Mouse (Mus musculus): Measurements from ENCODE around the gene Gga2. TPM values are rescaled to one million over a fixed set of nuclear protein-coding genes. Genes with fewer than 3 reads are reported as not detected.

Gene Gga2
- polyA plus RNA-seq (2014; fragmentation: Nextera tagmentation; extraction: Ambion mirVana), result 33.2 and 44.3 TPM in 2 replicates

- WGBS, result 0% methylated on average over 49 of the region's 50 CpGs
- Histone ChIP-seq H3K9me3 (ENCODE audit: control insufficient read depth, low read length) (no peaks in the 10 kb centered on the region), H3K4me2 (replicated peaks) (peak within 1 kb of the TSS; percentile 69), H3K27me3 (ENCODE audit: control insufficient read depth, insufficient read depth, low read length) (no peaks in the 10 kb centered on the region), H3K9ac (peak within 1 kb of the TSS; percentile 79), H3K36me3 (replicated peaks; ENCODE audit: control insufficient read depth, insufficient read depth) (peaks cover 4% of the 10 kb centered on the region; the same call in 1 of the 2 replicates), H3K27ac (peak within 1 kb of the TSS; percentile 90), H3K4me1 (replicated peaks; ENCODE audit: control insufficient read depth, insufficient read depth, low read length) (peaks cover 23% of the 10 kb centered on the region), H3K4me3 (replicated peaks; ENCODE audit: low read length) (peak within 1 kb of the TSS; percentile 71)
- peak; percentile 90 for DNase-seq (ENCODE audit: low spot score)
- peak; percentile 87 for ATAC-seq (ENCODE audit: low FRiP score)
Measured at GRCm38 (mm10) chr7:122020667-122021354, at the start of gene Gga2. Gene Gga2, minus strand, starts transcription at chr7:122021222.

GRCm38 (mm10) chr7:122067517-122068381 lies 46.7 kb upstream of the Gga2 start:
- DNase-seq (ENCODE audit: low spot score) (no peak), ATAC-seq (ENCODE audit: low FRiP score) (peak; percentile 18)
- Histone ChIP-seq H3K27ac (peak overlapping the region; percentile 91), H3K4me1 (replicated peaks; ENCODE audit: control insufficient read depth, insufficient read depth, low read length) (peaks cover 25% of the 10 kb centered on the region), H3K27me3 (ENCODE audit: control insufficient read depth, insufficient read depth, low read length) (no peaks in the 10 kb centered on the region), H3K36me3 (replicated peaks; ENCODE audit: control insufficient read depth, insufficient read depth) (peaks cover 41% of the 10 kb centered on the region), H3K4me2 (replicated peaks) (peak overlapping the region; percentile 88), H3K9ac (peak overlapping the region; percentile 96), H3K4me3 (replicated peaks; ENCODE audit: low read length) (peak overlapping the region; percentile 94), H3K9me3 (ENCODE audit: control insufficient read depth, low read length) (no peaks in the 10 kb centered on the region)
- 1% methylated on average over 54 of the region's 58 CpGs for WGBS

GRCm38 (mm10) chr7:122066945-122067516 lies 46.0 kb upstream of the Gga2 start, which contains the start of the genes Ubfd1 and Ears2:
Gene Ubfd1, plus strand, starts transcription at chr7:122067175.
Gene Ears2, minus strand, starts transcription at chr7:122067263.
- peaks cover 39% of the 10 kb centered on the region for H3K36me3 ChIP-seq (replicated peaks; ENCODE audit: control insufficient read depth, insufficient read depth)
- no peaks in the 10 kb centered on the region for H3K27me3 ChIP-seq (ENCODE audit: control insufficient read depth, insufficient read depth, low read length)

GRCm38 (mm10) chr7:122066102-122066944 lies 45.3 kb upstream of the Gga2 start:
- DNase-seq (ENCODE audit: low spot score) (no peak), ATAC-seq (ENCODE audit: low FRiP score) (no peak)
- Histone ChIP-seq H3K27ac (peak overlapping the region; percentile 91), H3K4me1 (replicated peaks; ENCODE audit: control insufficient read depth, insufficient read depth, low read length) (peaks cover 25% of the 10 kb centered on the region), H3K4me2 (replicated peaks) (peak overlapping the region; percentile 68), H3K4me3 (replicated peaks; ENCODE audit: low read length) (peak overlapping the region; percentile 94), H3K9ac (peak overlapping the region; percentile 96), H3K36me3 (replicated peaks; ENCODE audit: control insufficient read depth, insufficient read depth) (peaks cover 39% of the 10 kb centered on the region), H3K9me3 (ENCODE audit: control insufficient read depth, low read length) (no peaks in the 10 kb centered on the region), H3K27me3 (ENCODE audit: control insufficient read depth, insufficient read depth, low read length) (no peaks in the 10 kb centered on the region)
- 22% methylated on average over 31 of the region's 31 CpGs for WGBS

More at GRCm38 (mm10) chr7:122066945-122067516, 46.0 kb upstream of the Gga2 start, which contains the start of the genes Ubfd1 and Ears2:
- Histone ChIP-seq H3K4me2 (replicated peaks) (peak within 1 kb of the TSS; percentile 88), H3K27ac (peak within 1 kb of the TSS; percentile 91), H3K9me3 (ENCODE audit: control insufficient read depth, low read length) (no peaks in the 10 kb centered on the region), H3K4me1 (replicated peaks; ENCODE audit: control insufficient read depth, insufficient read depth, low read length) (peaks cover 25% of the 10 kb centered on the region), H3K9ac (peak within 1 kb of the TSS; percentile 96), H3K4me3 (replicated peaks; ENCODE audit: low read length) (peak within 1 kb of the TSS; percentile 94)
- under 1% methylated on average over 60 of the region's 60 CpGs for WGBS
- ATAC-seq (ENCODE audit: low FRiP score), result peak; percentile 98
- peak; percentile 99 for DNase-seq (ENCODE audit: low spot score)

GRCm38 (mm10) chr7:122065656-122066055 lies 44.6 kb upstream of the Gga2 start:
- 85% methylated on average over 1 of the region's 1 CpGs for WGBS

GRCm38 (mm10) chr7:122056633-122057032 lies 35.6 kb upstream of the Gga2 start:
- DNase-seq (ENCODE audit: low spot score) (no peak), ATAC-seq (ENCODE audit: low FRiP score) (no peak)
- Histone ChIP-seq H3K36me3 (replicated peaks; ENCODE audit: control insufficient read depth, insufficient read depth) (peaks cover 42% of the 10 kb centered on the region), H3K9ac (no peak overlapping the region), H3K4me1 (replicated peaks; ENCODE audit: control insufficient read depth, insufficient read depth, low read length) (no peaks in the 10 kb centered on the region), H3K9me3 (ENCODE audit: control insufficient read depth, low read length) (no peaks in the 10 kb centered on the region), H3K4me2 (replicated peaks) (no peak overlapping the region), H3K27ac (no peak overlapping the region), H3K4me3 (replicated peaks; ENCODE audit: low read length) (no peak overlapping the region), H3K27me3 (ENCODE audit: control insufficient read depth, insufficient read depth, low read length) (no peaks in the 10 kb centered on the region)
- 94% methylated on average over 5 of the region's 5 CpGs for WGBS

More at GRCm38 (mm10) chr7:122065656-122066055, 44.6 kb upstream of the Gga2 start:
- DNase-seq (ENCODE audit: low spot score), result no peak
- Histone ChIP-seq H3K27me3 (ENCODE audit: control insufficient read depth, insufficient read depth, low read length) (no peaks in the 10 kb centered on the region), H3K36me3 (replicated peaks; ENCODE audit: control insufficient read depth, insufficient read depth) (peaks cover 38% of the 10 kb centered on the region), H3K27ac (no peak overlapping the region), H3K4me2 (replicated peaks) (peak overlapping the region; percentile 68), H3K4me1 (replicated peaks; ENCODE audit: control insufficient read depth, insufficient read depth, low read length) (peaks cover 25% of the 10 kb centered on the region), H3K9me3 (ENCODE audit: control insufficient read depth, low read length) (no peaks in the 10 kb centered on the region), H3K9ac (no peak overlapping the region), H3K4me3 (replicated peaks; ENCODE audit: low read length) (no peak overlapping the region)
- no peak for ATAC-seq (ENCODE audit: low FRiP score)

GRCm38 (mm10) chr7:122050834-122051233 lies 29.8 kb upstream of the Gga2 start:
- WGBS, result 93% methylated on average over 1 of the region's 1 CpGs
- ATAC-seq (ENCODE audit: low FRiP score), result no peak

GRCm38 (mm10) chr7:122048191-122048590 lies 27.2 kb upstream of the Gga2 start:
- ATAC-seq (ENCODE audit: low FRiP score), result no peak
- Histone ChIP-seq H3K4me3 (replicated peaks; ENCODE audit: low read length) (no peak overlapping the region), H3K4me1 (replicated peaks; ENCODE audit: control insufficient read depth, insufficient read depth, low read length) (no peaks in the 10 kb centered on the region), H3K27ac (no peak overlapping the region), H3K9me3 (ENCODE audit: control insufficient read depth, low read length) (no peaks in the 10 kb centered on the region), H3K4me2 (replicated peaks) (no peak overlapping the region), H3K9ac (no peak overlapping the region), H3K36me3 (replicated peaks; ENCODE audit: control insufficient read depth, insufficient read depth) (peaks cover 49% of the 10 kb centered on the region), H3K27me3 (ENCODE audit: control insufficient read depth, insufficient read depth, low read length) (no peaks in the 10 kb centered on the region)
- 96% methylated on average over 9 of the region's 9 CpGs for WGBS
- DNase-seq (ENCODE audit: low spot score), result no peak

More at GRCm38 (mm10) chr7:122050834-122051233, 29.8 kb upstream of the Gga2 start:
- Histone ChIP-seq H3K9ac (no peak overlapping the region), H3K27ac (no peak overlapping the region), H3K27me3 (ENCODE audit: control insufficient read depth, insufficient read depth, low read length) (no peaks in the 10 kb centered on the region), H3K9me3 (ENCODE audit: control insufficient read depth, low read length) (no peaks in the 10 kb centered on the region), H3K4me2 (replicated peaks) (no peak overlapping the region), H3K36me3 (replicated peaks; ENCODE audit: control insufficient read depth, insufficient read depth) (peaks cover 58% of the 10 kb centered on the region), H3K4me3 (replicated peaks; ENCODE audit: low read length) (no peak overlapping the region), H3K4me1 (replicated peaks; ENCODE audit: control insufficient read depth, insufficient read depth, low read length) (no peaks in the 10 kb centered on the region)
- no peak for DNase-seq (ENCODE audit: low spot score)
